9 mouse cellular contexts compared by ENCODE assay signal in the genomic region with DNA sequence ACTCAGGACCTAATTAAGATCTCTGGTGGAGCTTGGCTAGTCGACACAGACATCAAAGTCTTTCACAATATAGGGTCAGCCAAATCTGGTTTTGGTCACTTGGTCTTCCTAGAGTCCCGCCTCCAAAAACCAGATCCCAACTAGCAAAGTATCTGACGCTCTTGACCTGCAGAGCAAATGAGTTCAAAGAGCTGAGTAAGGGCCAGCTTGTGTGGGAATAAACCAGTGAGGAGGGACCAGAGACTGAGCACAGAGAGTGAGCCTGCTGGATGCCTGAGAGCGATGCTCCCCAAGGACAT. TPM values are rescaled to one million over a fixed set of nuclear protein-coding genes. Genes with fewer than 3 reads are reported as not detected.
A peak's percentile ranks its signal among the peaks of the same experiment; 100 is the strongest.
DNase-seq lines count a peak whose midpoint lies in the region; ATAC-seq and TF ChIP-seq lines count a peak whose summit lies in the region.
"Had no signal": no experiment of that assay in that cellular context is flagged by ENCODE, and none has a peak within 500 bp of the region (broad histone marks: within the 10 kb centered on the region; RNA-seq: fewer than 3 reads in every experiment).

No protein-coding gene starts in this region.

- no peak for DNase-seq in kidney, postnatal 10 days
- no peak for DNase-seq in midbrain, embryonic 14.5 days
- DNase-seq in thymus, adult 2 months = no peak
- no peak for DNase-seq in urinary bladder, postnatal 14 days (ENCODE audit: low spot score)
- no peak for DNase-seq in frontal cortex, adult 2 months (ENCODE audit: extremely low spot score in 1 of 2, low spot score in 1 of 2)

- peak overlapping the region; percentile 41; the same call in 1 of the 2 replicates for H3K4me3 ChIP-seq in kidney, embryonic 14.5 days (ENCODE audit: low read length)
- H3K4me3 ChIP-seq in embryonic facial prominence, embryonic 13.5 days = peak overlapping the region; percentile 55; the same call in 1 of the 2 replicates
- H3K4me3 ChIP-seq in hindbrain, embryonic 15.5 days = peak overlapping the region; percentile 66
- H3K4me3 ChIP-seq in midbrain, embryonic 14.5 days (replicated peaks; ENCODE audit: low read depth, low read length) = peak overlapping the region; percentile 62
- H3K4me3 ChIP-seq in thymus, adult 2 months (ENCODE audit: control insufficient read depth, insufficient read depth, low read length) = no peak overlapping the region
- H3K4me3 ChIP-seq: myocyte had no signal

- no peak overlapping the region for H3K27ac ChIP-seq in kidney, embryonic 14.5 days (ENCODE audit: low read depth, low read length)
- H3K27ac ChIP-seq in embryonic facial prominence, embryonic 13.5 days = no peak overlapping the region
- peak overlapping the region; percentile 73; the same call in 1 of the 2 replicates for H3K27ac ChIP-seq in hindbrain, embryonic 15.5 days (replicated peaks)
- H3K27ac ChIP-seq in midbrain, embryonic 14.5 days (replicated peaks; ENCODE audit: low read depth, low read length) = peak overlapping the region; percentile 32; the same call in 1 of the 2 replicates
- no peak overlapping the region for H3K27ac ChIP-seq in thymus, adult 2 months (ENCODE audit: control insufficient read depth, insufficient read depth, low read length)

- no peaks in the 10 kb centered on the region for H3K36me3 ChIP-seq in kidney, embryonic 14.5 days (ENCODE audit: control insufficient read depth, insufficient read depth, low read length)
- no peaks in the 10 kb centered on the region for H3K36me3 ChIP-seq in embryonic facial prominence, embryonic 13.5 days
- no peaks in the 10 kb centered on the region for H3K36me3 ChIP-seq in hindbrain, embryonic 15.5 days
- no peaks in the 10 kb centered on the region for H3K36me3 ChIP-seq in midbrain, embryonic 14.5 days (ENCODE audit: control insufficient read depth, insufficient read depth, low read length)
- no peaks in the 10 kb centered on the region for H3K36me3 ChIP-seq in thymus, adult 2 months (ENCODE audit: control insufficient read depth, insufficient read depth, low read length)

- no peak overlapping the region for H3K9ac ChIP-seq in kidney, embryonic 14.5 days (ENCODE audit: low read depth, low read length)
- peak overlapping the region; percentile 74; the same call in 1 of the 2 replicates for H3K9ac ChIP-seq in embryonic facial prominence, embryonic 13.5 days
- H3K9ac ChIP-seq in hindbrain, embryonic 15.5 days = no peak overlapping the region; the same call in 1 of the 2 replicates
- H3K9ac ChIP-seq in midbrain, embryonic 14.5 days (replicated peaks; ENCODE audit: low read length) = peak overlapping the region; percentile 96

- H3K4me1 ChIP-seq in kidney, embryonic 14.5 days (ENCODE audit: control insufficient read depth, insufficient read depth, low read length) = peaks cover 8% of the 10 kb centered on the region
- peaks cover 21% of the 10 kb centered on the region for H3K4me1 ChIP-seq in embryonic facial prominence, embryonic 13.5 days
- H3K4me1 ChIP-seq in hindbrain, embryonic 15.5 days (replicated peaks) = peaks cover 47% of the 10 kb centered on the region
- peaks cover 17% of the 10 kb centered on the region for H3K4me1 ChIP-seq in midbrain, embryonic 14.5 days (ENCODE audit: control insufficient read depth, insufficient read depth, low read length)
- no peaks in the 10 kb centered on the region for H3K4me1 ChIP-seq in thymus, adult 2 months (replicated peaks; ENCODE audit: control insufficient read depth, insufficient read depth, low read length)

- no peak for TF ChIP-seq CTCF in thymus, adult 2 months (IDR thresholded peaks at IDR 0.05; ENCODE audit: borderline replicate concordance, control insufficient read depth, extremely low read depth, insufficient read depth, low read length, poor library complexity)

- WGBS in kidney, embryonic 14.5 days = 30% methylated on average over 4 of the region's 4 CpGs
- WGBS in embryonic facial prominence, embryonic 13.5 days = 37% methylated on average over 4 of the region's 4 CpGs
- 38% methylated on average over 4 of the region's 4 CpGs for WGBS in hindbrain, embryonic 15.5 days
- WGBS in midbrain, embryonic 14.5 days = 24% methylated on average over 4 of the region's 4 CpGs
- 77% methylated on average over 4 of the region's 4 CpGs for WGBS in thymus, adult 2 months

- no peak for TF ChIP-seq POLR2A in thymus, adult 2 months (IDR thresholded peaks at IDR 0.05; ENCODE audit: control insufficient read depth, extremely low read depth, insufficient read depth, low read length, poor library complexity)

- peak overlapping the region; percentile 61 for H3K4me2 ChIP-seq in kidney, embryonic 14.5 days (replicated peaks; ENCODE audit: low read depth, low read length)
- H3K4me2 ChIP-seq in embryonic facial prominence, embryonic 13.5 days = peak overlapping the region; percentile 93
- H3K4me2 ChIP-seq in hindbrain, embryonic 15.5 days = peak overlapping the region; percentile 64
- H3K4me2 ChIP-seq in midbrain, embryonic 14.5 days (ENCODE audit: low read length) = peak overlapping the region; percentile 74

- no peaks in the 10 kb centered on the region for H3K27me3 ChIP-seq in kidney, embryonic 14.5 days (ENCODE audit: control insufficient read depth, insufficient read depth, low read length)
- H3K27me3 ChIP-seq in embryonic facial prominence, embryonic 13.5 days = peaks cover 48% of the 10 kb centered on the region
- H3K27me3 ChIP-seq in hindbrain, embryonic 15.5 days = no peaks in the 10 kb centered on the region
- H3K27me3 ChIP-seq in midbrain, embryonic 14.5 days (ENCODE audit: control insufficient read depth, insufficient read depth, low read length) = no peaks in the 10 kb centered on the region
- H3K27me3 ChIP-seq in thymus, adult 2 months (ENCODE audit: control insufficient read depth, insufficient read depth, low read length) = peaks cover 4% of the 10 kb centered on the region; the same call in 1 of the 2 replicates

- H3K9me3 ChIP-seq in kidney, embryonic 14.5 days (ENCODE audit: control insufficient read depth, low read length) = no peaks in the 10 kb centered on the region
- H3K9me3 ChIP-seq in embryonic facial prominence, embryonic 13.5 days = no peaks in the 10 kb centered on the region
- no peaks in the 10 kb centered on the region for H3K9me3 ChIP-seq in hindbrain, embryonic 15.5 days
- H3K9me3 ChIP-seq in midbrain, embryonic 14.5 days (ENCODE audit: control insufficient read depth, low read length) = no peaks in the 10 kb centered on the region

- peak; percentile 28; the same call in 1 of the 2 replicates for ATAC-seq in kidney, embryonic 14.5 days (ENCODE audit: low FRiP score, low TSS enrichment)
- ATAC-seq in embryonic facial prominence, embryonic 13.5 days (ENCODE audit: insufficient number of reproducible peaks, insufficient read depth, low FRiP score, low TSS enrichment, low read depth) = no peak
- no peak for ATAC-seq in hindbrain, embryonic 15.5 days (ENCODE audit: low FRiP score, low read depth)
- ATAC-seq in midbrain, embryonic 14.5 days (ENCODE audit: low FRiP score, low TSS enrichment) = peak; percentile 24; the same call in 1 of the 2 replicates

RNA-seq across cellular contexts. Expression of a gene that starts 0.6 kb away (rescaled TPM):
- polyA plus RNA-seq in kidney, embryonic 14.5 days (2014; fragmentation: Nextera tagmentation; extraction: Ambion mirVana) = 40.4 and 41.1 TPM in 2 replicates
- 37.4 and 43.5 TPM in 2 replicates for polyA plus RNA-seq in embryonic facial prominence, embryonic 13.5 days (2015; fragmentation: Nextera tagmentation; extraction: Ambion mirVana)
- polyA plus RNA-seq in hindbrain, embryonic 15.5 days (2015; fragmentation: Nextera tagmentation; extraction: Ambion mirVana) = 134 and 138 TPM in 2 replicates
- polyA plus RNA-seq in midbrain, embryonic 14.5 days (2014; fragmentation: Nextera tagmentation; extraction: Ambion mirVana) = 158 and 199 TPM in 2 replicates
- 3.7 and 6.1 TPM in 2 replicates for polyA plus RNA-seq in thymus, adult 2 months (2012; rRNA removed)
- 116 and 135 TPM in 2 replicates for polyA plus RNA-seq in frontal cortex, adult 2 months (2012; rRNA removed)

RNA-seq across cellular contexts. Expression of a gene that starts 38.2 kb away (rescaled TPM):
- polyA plus RNA-seq in kidney, embryonic 14.5 days (2014; fragmentation: Nextera tagmentation; extraction: Ambion mirVana) = 8.3 and 11.0 TPM in 2 replicates
- polyA plus RNA-seq in embryonic facial prominence, embryonic 13.5 days (2015; fragmentation: Nextera tagmentation; extraction: Ambion mirVana) = 24.2 and 26.4 TPM in 2 replicates
- polyA plus RNA-seq in hindbrain, embryonic 15.5 days (2015; fragmentation: Nextera tagmentation; extraction: Ambion mirVana) = 18.7 and 19.0 TPM in 2 replicates
- 12.4 and 19.4 TPM in 2 replicates for polyA plus RNA-seq in midbrain, embryonic 14.5 days (2014; fragmentation: Nextera tagmentation; extraction: Ambion mirVana)
- polyA plus RNA-seq in thymus, adult 2 months (2012; rRNA removed) = 53.5 and 55.5 TPM in 2 replicates
- polyA plus RNA-seq in frontal cortex, adult 2 months (2012; rRNA removed) = 47.1 and 50.5 TPM in 2 replicates

RNA-seq across cellular contexts. Expression of a gene that starts 47.5 kb away (rescaled TPM):
- polyA plus RNA-seq in kidney, embryonic 14.5 days (2014; fragmentation: Nextera tagmentation; extraction: Ambion mirVana) = 102 and 121 TPM in 2 replicates
- 112 and 115 TPM in 2 replicates for polyA plus RNA-seq in embryonic facial prominence, embryonic 13.5 days (2015; fragmentation: Nextera tagmentation; extraction: Ambion mirVana)
- 78.7 and 82.1 TPM in 2 replicates for polyA plus RNA-seq in hindbrain, embryonic 15.5 days (2015; fragmentation: Nextera tagmentation; extraction: Ambion mirVana)
- 79.3 and 88.1 TPM in 2 replicates for polyA plus RNA-seq in midbrain, embryonic 14.5 days (2014; fragmentation: Nextera tagmentation; extraction: Ambion mirVana)
- 117 and 121 TPM in 2 replicates for polyA plus RNA-seq in thymus, adult 2 months (2012; rRNA removed)
- 78.1 and 86.2 TPM in 2 replicates for polyA plus RNA-seq in frontal cortex, adult 2 months (2012; rRNA removed)

Comparison
In these comparisons a context has a peak if more than half of its experiments do, and no peak if none do; other contexts are left out.
1. ATAC-seq: peak in kidney, embryonic 14.5 days (single experiment) and midbrain, embryonic 14.5 days (single experiment); none in embryonic facial prominence, embryonic 13.5 days (single experiment) and hindbrain, embryonic 15.5 days (single experiment).
2. H3K27ac ChIP-seq: peak in hindbrain, embryonic 15.5 days (single experiment) and midbrain, embryonic 14.5 days (single experiment); none in kidney, embryonic 14.5 days (single experiment), embryonic facial prominence, embryonic 13.5 days (single experiment) and thymus, adult 2 months (single experiment).
3. H3K9ac ChIP-seq: peak in embryonic facial prominence, embryonic 13.5 days (single experiment) and midbrain, embryonic 14.5 days (single experiment); none in kidney, embryonic 14.5 days (single experiment) and hindbrain, embryonic 15.5 days (single experiment).
4. Peak in every context shown above with its lines, with median percentiles within 50 percentile points of each other: H3K4me2 ChIP-seq.